Mouse (Mus musculus) stomach, embryonic 16.5 days (tissue): ENCODE data around the gene Esd. TPM values are rescaled to one million over a fixed set of nuclear protein-coding genes. Genes with fewer than 3 reads are reported as not detected.
A peak's percentile ranks its signal among the peaks of the same experiment; 100 is the strongest.

Experiments used
- ATAC-seq: fragments of 200-750 bp; cut with Nextera tagmentation; 2 replicates; pipeline ENCODE4 v1.8.0; 2017; ENCODE audit warnings: moderate number of reproducible peaks, moderate TSS enrichment; ENCODE audit not compliant: insufficient read depth, low FRiP score
- H3K27ac ChIP-seq: fragments of 300-500 bp; sonication (generic); 2 replicates; pipeline ENCODE4 v1.5.1; 2014; ENCODE audit warnings: low read length
- H3K27me3 ChIP-seq: fragments of 300-500 bp; sonication (generic); 2 replicates; pipeline ENCODE4 v1.6.1; 2014; ENCODE audit warnings: low read length, control low read depth, mixed read lengths; ENCODE audit not compliant: control insufficient read depth, insufficient read depth
- H3K36me3 ChIP-seq: fragments of 300-500 bp; sonication (generic); 2 replicates; pipeline ENCODE4 v1.6.1; 2014; ENCODE audit warnings: low read length; ENCODE audit not compliant: control insufficient read depth, insufficient read depth
- H3K4me1 ChIP-seq: fragments of 300-500 bp; sonication (generic); 2 replicates; pipeline ENCODE4 v1.6.1; 2014; ENCODE audit warnings: low read length, control low read depth, mixed read lengths; ENCODE audit not compliant: control insufficient read depth, insufficient read depth
- H3K4me2 ChIP-seq: fragments of 300-500 bp; sonication (generic); 2 replicates; pipeline ENCODE4 v1.6.1; 2014; ENCODE audit warnings: low read depth, low read length, mixed read lengths
- H3K4me3 ChIP-seq: fragments of 300-500 bp; sonication (generic); replicated peaks from 2 replicates; pipeline ENCODE4 v1.5.1; 2014; ENCODE audit warnings: mild to moderate bottlenecking, low read length
- H3K9ac ChIP-seq: fragments of 300-500 bp; sonication (generic); 2 replicates; pipeline ENCODE4 v1.6.1; 2014; ENCODE audit warnings: low read length
- H3K9me3 ChIP-seq: fragments of 300-500 bp; sonication (generic); replicated peaks from 2 replicates; pipeline ENCODE4 v1.6.1; 2016; ENCODE audit warnings: low read length, control low read depth; ENCODE audit not compliant: control insufficient read depth
- WGBS: fragments of 180-500 bp; shearing (Covaris S2); extraction: QIAGEN DNeasy Blood & Tissue Kit; methylation state at CpG from one replicate; pipeline ENCODE4 v1.1.7; 2014; 5-methylcytosine and 5-hydroxymethylcytosine counted together
- polyA plus RNA-seq: library from polyadenylated mRNA; unstranded; fragments of >200 nt; fragmentation: Nextera tagmentation; extraction: Ambion mirVana; gene quantifications from 2 replicates; pipeline ENCODE4 v1.2.1, GENCODE M21; 2015

The Esd gene
- 293 and 326 TPM in 2 replicates for polyA plus RNA-seq

DNA sequence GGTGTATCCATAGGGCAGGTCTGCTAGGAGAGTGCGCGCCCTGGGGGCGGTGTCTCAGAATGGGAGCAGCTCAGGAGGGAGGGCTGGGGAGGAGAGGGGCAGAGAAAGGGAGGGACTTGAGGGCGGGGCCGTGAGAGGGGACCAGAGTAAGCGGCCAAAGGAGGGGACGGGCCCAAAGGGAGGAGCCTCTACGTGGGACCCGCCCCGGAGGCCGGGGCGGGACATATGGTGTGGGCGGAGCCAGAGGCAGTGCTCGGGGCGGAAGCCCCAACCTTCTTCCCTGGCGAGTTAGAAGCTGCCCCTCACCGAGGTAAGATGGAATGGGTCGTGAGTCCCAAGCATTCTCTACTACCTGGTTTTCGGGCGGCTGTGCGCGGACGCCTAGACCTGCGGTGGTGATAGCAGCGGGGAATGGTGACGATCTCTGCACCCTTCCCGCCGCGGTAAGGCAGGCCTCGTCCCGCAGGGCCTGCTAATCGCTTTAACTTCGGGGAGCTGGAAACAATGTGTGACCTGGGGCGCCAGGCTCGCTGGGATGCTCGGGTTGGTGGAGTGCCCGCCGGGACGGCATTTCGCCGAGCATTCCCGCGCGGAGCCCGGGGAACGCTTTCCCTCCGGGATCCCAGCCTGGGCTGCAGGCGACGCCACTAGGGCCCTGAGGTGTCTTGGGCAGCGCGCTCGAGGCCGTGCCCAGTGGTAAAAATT is at the start of gene Esd:
Esd (plus strand) TSS at position 219 of the 705 bp plus-strand sequence.
- Histone ChIP-seq H3K9me3 (no peaks in the 10 kb centered on the region), H3K36me3 (peaks cover 6% of the 10 kb centered on the region; the same call in 1 of the 2 replicates), H3K27ac (peak within 1 kb of the TSS; percentile 84), H3K9ac (peak within 1 kb of the TSS; percentile 93), H3K4me2 (peak within 1 kb of the TSS; percentile 78), H3K27me3 (no peaks in the 10 kb centered on the region), H3K4me1 (peaks cover 7% of the 10 kb centered on the region), H3K4me3 (peak within 1 kb of the TSS; percentile 86)
- WGBS: under 1% methylated on average over 53 of the region's 53 CpGs
- ATAC-seq: peak; percentile 99

- 71% methylated on average over 5 of the region's 5 CpGs for WGBS
- Histone ChIP-seq H3K36me3 (no peaks in the 10 kb centered on the region), H3K4me2 (no peak overlapping the region), H3K27ac (no peak overlapping the region), H3K4me3 (no peak overlapping the region), H3K9me3 (no peaks in the 10 kb centered on the region), H3K4me1 (no peaks in the 10 kb centered on the region), H3K27me3 (no peaks in the 10 kb centered on the region), H3K9ac (no peak overlapping the region)
- ATAC-seq: no peak
Measured at GRCm38 (mm10) chr14:74684298-74684978, 47.7 kb upstream of the Esd start.

- 92% methylated on average over 2 of the region's 2 CpGs for WGBS
- no peak overlapping the region for H3K9ac ChIP-seq
- H3K4me3 ChIP-seq: no peak overlapping the region
- no peak for ATAC-seq
- no peaks in the 10 kb centered on the region for H3K27me3 ChIP-seq
- no peak overlapping the region for H3K27ac ChIP-seq
- no peaks in the 10 kb centered on the region for H3K4me1 ChIP-seq
- no peaks in the 10 kb centered on the region for H3K9me3 ChIP-seq
- no peak overlapping the region for H3K4me2 ChIP-seq
- no peaks in the 10 kb centered on the region for H3K36me3 ChIP-seq
Measured at GRCm38 (mm10) chr14:74691963-74692362, 40.1 kb upstream of the Esd start.

GRCm38 (mm10) chr14:74696766-74697165 is 35.3 kb upstream of the Esd start:
- Histone ChIP-seq H3K9me3 (no peaks in the 10 kb centered on the region), H3K27me3 (no peaks in the 10 kb centered on the region), H3K9ac (no peak overlapping the region), H3K4me3 (no peak overlapping the region), H3K4me2 (no peak overlapping the region), H3K4me1 (no peaks in the 10 kb centered on the region), H3K36me3 (no peaks in the 10 kb centered on the region), H3K27ac (no peak overlapping the region)
- 31% methylated on average over 4 of the region's 4 CpGs for WGBS
- no peak for ATAC-seq

DNA sequence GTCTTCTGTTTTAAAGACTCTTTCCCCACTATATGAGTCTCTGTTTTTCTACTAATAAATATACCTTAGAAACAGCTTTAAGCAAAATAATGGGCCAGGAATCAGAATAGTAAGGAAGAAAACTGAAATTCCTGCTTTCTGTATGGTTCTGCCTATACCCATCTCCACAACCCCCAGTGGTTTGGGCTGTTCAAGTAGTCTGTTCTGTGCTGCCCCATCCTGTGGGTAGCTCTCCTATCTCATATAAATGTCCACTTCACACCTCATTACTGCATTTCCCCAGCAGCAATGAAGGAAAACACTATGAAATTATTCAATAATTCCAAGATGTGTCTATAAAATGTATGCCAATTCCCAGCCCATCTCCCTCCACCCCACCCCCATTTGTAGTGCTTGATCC is 34.7 kb upstream of the Esd start:
- Histone ChIP-seq H3K9ac (no peak overlapping the region), H3K27ac (no peak overlapping the region), H3K9me3 (no peaks in the 10 kb centered on the region), H3K4me1 (no peaks in the 10 kb centered on the region), H3K4me3 (no peak overlapping the region), H3K36me3 (no peaks in the 10 kb centered on the region), H3K4me2 (no peak overlapping the region), H3K27me3 (no peaks in the 10 kb centered on the region)
- ATAC-seq: no peak

DNA sequence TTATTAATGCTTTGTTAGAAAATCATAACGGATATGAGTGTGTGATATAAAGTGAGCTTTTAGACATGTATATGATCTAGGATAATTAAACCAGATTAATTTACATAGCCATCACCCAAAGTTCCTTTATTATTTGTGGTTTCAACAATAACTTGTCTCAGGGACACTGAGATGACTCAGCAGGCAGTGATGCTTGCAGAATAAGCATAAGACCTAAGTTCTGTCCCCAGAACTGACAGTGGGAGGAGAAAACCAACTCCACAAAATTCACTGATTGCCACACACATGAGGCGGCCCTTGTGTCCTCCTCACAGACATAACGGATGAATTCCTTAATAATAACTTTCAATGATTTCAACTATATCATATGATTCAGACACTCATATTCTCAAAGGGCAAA is 32.9 kb upstream of the Esd start:
- 77% methylated on average over 3 of the region's 3 CpGs for WGBS
- Histone ChIP-seq H3K4me2 (no peak overlapping the region), H3K9me3 (no peaks in the 10 kb centered on the region), H3K27ac (no peak overlapping the region), H3K27me3 (no peaks in the 10 kb centered on the region), H3K4me3 (no peak overlapping the region), H3K36me3 (no peaks in the 10 kb centered on the region), H3K9ac (no peak overlapping the region), H3K4me1 (no peaks in the 10 kb centered on the region)
- ATAC-seq: no peak

DNA sequence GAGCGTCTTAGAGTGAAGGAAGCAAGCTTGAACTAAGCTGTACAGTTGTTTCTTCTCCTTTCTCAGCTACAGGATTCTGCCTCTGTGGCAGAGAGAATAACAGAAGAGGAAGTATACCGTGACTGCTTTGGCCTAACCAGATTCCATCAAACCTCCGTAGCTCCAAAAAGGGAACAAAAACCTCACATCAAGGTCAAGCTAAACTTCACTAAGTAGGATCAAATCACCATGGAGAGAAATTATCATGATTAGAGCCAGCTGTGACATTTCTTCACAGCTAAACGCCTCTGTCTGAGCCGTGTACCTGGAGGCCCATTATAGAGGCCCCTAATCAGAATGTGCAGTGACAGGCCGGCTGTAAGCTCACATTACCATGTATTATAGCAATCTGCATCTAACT is 28.2 kb upstream of the Esd start:
- no peak for ATAC-seq
- Histone ChIP-seq H3K27ac (no peak overlapping the region), H3K9ac (no peak overlapping the region), H3K4me2 (no peak overlapping the region), H3K4me3 (no peak overlapping the region), H3K9me3 (no peaks in the 10 kb centered on the region), H3K27me3 (no peaks in the 10 kb centered on the region), H3K4me1 (no peaks in the 10 kb centered on the region), H3K36me3 (no peaks in the 10 kb centered on the region)
- 42% methylated on average over 6 of the region's 6 CpGs for WGBS

DNA sequence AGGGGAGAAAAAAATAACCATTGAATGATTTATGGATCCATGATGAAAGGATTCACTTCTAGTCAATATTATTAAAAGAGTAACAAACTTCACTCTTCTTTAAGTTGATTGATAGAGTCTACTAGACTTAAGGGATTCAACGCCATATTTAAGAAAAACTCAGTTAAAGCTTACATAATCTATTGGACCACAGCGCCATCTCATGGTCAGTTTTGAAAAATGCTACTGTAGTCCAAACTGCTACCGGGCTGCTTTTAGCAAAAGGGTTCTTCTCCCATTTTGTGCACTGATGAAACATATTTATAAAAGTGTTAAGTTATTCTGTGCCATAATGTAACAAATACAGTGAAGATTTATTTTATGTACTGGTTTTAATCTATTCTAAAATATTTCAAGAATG is 23.0 kb upstream of the Esd start:
- no peak for ATAC-seq
- no peak overlapping the region for H3K27ac ChIP-seq
- no peak overlapping the region for H3K4me3 ChIP-seq
- no peak overlapping the region for H3K9ac ChIP-seq
- no peaks in the 10 kb centered on the region for H3K4me1 ChIP-seq
- H3K9me3 ChIP-seq: no peaks in the 10 kb centered on the region
- H3K36me3 ChIP-seq: no peaks in the 10 kb centered on the region
- H3K27me3 ChIP-seq: no peaks in the 10 kb centered on the region
- H3K4me2 ChIP-seq: no peak overlapping the region
- 16% methylated on average over 3 of the region's 3 CpGs for WGBS

DNA sequence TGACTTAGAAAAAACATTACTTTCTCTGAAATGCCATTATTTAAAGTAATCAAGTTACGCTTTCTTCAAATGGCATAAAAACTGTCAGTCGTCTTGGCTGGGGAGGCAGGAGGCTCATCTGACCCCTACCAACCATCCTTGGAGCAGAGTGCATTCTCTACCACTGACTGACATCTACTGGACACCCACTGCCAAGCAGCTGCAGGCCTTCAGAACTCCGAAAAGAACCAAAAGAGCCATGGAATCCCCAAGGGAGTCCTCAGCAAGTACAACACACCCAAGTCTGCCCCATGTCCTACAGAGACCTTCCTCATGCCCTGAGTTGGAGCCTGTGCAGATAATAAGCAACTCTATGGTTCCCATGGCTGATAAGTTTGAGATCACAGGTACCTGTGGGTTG is 8.6 kb upstream of the Esd start:
- H3K9ac ChIP-seq: no peak overlapping the region
- H3K27me3 ChIP-seq: no peaks in the 10 kb centered on the region
- WGBS: 71% methylated on average over 3 of the region's 3 CpGs
- no peak for ATAC-seq
- no peak overlapping the region for H3K4me2 ChIP-seq
- H3K4me1 ChIP-seq: no peaks in the 10 kb centered on the region
- no peak overlapping the region for H3K27ac ChIP-seq
- no peak overlapping the region for H3K4me3 ChIP-seq
- H3K36me3 ChIP-seq: no peaks in the 10 kb centered on the region
- no peaks in the 10 kb centered on the region for H3K9me3 ChIP-seq
